Mouse (Mus musculus) cerebellum, adult 2 months (tissue): ENCODE results near the gene Cyp4f39.

ENCODE experiments used
- CTCF ChIP-seq: fragments of 200-500 bp; IDR thresholded peaks from 2 replicates; pipeline ENCODE4 v1.5.1; 2011; ENCODE audit warnings: low read depth, mild to moderate bottlenecking, control low read depth, low read length, moderate library complexity, borderline replicate concordance; ENCODE audit not compliant: insufficient read depth
- POLR2A ChIP-seq: fragments of 200-500 bp; IDR thresholded peaks from 2 replicates; pipeline ENCODE4 v1.6.1; 2011; ENCODE audit warnings: low read length, control low read depth, borderline replicate concordance; ENCODE audit not compliant: insufficient read depth

- TF ChIP-seq POLR2A (no peak), CTCF (no peak)
Observed at GRCm38 (mm10) chr17:32416771-32417170, 35.8 kb upstream of the Cyp4f39 start.
